Mouse (Mus musculus) spleen, postnatal 10 days (tissue): ENCODE results near the gene Ttc30b.
"Not testable (repeated sequence)": the region's sequence is repeated elsewhere in the genome, so short reads cannot be mapped to it uniquely, and the experiment has no call there.

Experiments used
- DNase-seq, 2 experiments: peaks; one replicate each; pipeline ENCODE4 v3.0.0; 2021 to 2022; ENCODE audit warnings: low spot score in 2 of 2

Gene Ttc30b

DNA sequence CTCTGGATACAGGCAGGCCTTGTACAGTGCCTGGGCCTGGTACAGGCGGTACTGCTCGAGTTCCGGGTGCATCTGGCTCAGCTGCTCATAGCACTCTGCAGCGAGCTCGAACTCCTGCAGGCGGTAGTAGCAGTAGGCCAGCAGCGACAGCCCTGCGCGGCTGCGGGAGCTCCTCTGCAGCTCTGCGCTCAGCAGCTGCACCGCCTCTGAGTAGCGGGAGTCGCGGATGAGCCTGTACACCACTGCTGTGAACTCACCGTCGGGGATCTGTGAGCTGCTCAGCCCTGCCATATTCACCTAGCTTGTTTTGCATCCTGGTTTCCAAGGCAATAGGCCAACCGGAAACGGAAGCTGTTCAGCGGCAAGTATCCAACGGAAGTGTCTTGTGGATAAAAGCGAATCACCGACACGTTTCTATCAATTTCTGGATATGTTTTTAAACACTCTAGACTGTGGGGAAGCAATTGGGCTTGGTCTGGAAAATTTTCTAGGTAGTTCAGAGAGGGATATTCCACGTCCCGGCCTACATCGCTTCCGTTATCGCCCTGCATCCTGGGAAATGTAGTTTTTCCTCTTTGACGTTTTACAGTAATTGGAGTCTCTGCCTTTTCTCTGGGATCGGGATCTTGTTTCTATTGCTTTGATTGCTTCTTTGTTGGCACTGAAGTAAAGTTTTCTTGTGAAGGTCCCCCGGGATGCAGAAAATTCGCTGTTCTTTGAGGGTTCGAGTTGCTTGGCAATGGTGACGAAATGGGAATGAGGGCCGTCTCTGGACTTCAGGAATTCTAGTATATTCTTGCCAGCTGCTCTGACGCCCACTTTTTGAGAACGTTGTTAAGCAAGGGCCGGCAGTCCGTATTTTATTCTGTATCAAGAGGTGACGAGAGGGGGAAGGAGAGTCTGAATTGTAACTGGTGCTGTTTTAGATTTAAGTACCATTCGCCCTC, at the start of gene Ttc30b:
Gene Ttc30b (minus strand): TSS at position 469 of the 947 bp plus-strand sequence.
- DNase-seq = peak; percentile 44 to 71

DNA sequence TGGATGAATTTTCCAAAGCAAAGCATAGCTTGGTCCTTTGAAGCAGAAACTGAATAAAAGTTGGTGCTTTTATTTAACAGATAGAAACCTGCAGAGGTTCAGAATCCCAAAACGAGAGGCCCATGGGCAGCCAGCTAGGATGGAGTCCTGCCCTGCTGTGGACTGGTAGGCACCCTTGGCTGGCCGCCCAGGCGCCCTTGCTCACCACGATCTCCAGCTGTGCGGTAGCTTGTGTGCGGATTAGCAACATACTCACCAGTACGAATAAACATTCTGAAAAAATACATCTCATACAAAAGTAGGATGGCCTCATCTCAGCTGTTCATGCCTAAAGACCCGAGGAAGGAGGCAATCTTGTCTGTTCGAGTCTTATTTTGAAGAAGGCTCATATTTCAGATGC, 49.4 kb upstream of the Ttc30b start:
- no peak for DNase-seq

DNA sequence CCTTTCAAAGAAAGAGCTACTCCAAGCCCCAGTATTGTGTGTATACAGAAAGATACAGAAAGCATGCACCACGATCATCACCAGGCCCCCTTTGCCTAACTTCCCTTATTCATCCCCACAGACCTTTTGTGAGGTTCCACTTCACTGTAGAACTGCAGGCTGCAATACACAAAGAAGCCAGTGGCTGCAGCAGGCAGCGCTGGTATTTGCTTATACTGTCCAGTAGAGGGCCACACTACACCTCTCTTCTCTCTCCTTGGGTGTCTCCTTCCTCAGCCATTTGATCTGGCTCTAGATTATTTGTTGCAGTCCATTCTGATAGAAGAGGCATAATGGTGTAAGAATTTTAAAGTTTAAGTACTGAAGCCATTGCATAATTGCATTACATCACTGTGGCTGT, 46.7 kb upstream of the Ttc30b start:
- peak in 1 of 2 experiments; percentile 41 for DNase-seq

DNA sequence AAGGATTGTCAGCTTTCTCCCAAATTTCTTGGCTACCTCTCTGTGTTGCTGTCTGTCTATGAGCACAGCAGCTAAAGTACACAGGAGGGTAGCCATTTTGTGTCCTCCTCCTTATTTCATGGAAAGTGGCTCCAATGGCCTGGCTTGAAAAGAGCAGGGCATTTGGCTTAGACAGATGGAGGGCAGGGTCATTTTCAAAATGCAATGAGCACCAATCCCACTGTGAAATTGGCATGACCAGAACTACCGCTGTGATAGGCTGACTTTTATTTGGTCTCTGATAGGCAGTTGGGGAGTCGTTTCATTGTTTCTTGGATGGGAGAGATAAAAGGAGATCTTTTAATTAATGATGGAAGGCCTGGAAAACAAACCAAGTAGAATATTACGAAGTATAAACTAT, 45.5 kb upstream of the Ttc30b start:
- DNase-seq = no peak

DNA sequence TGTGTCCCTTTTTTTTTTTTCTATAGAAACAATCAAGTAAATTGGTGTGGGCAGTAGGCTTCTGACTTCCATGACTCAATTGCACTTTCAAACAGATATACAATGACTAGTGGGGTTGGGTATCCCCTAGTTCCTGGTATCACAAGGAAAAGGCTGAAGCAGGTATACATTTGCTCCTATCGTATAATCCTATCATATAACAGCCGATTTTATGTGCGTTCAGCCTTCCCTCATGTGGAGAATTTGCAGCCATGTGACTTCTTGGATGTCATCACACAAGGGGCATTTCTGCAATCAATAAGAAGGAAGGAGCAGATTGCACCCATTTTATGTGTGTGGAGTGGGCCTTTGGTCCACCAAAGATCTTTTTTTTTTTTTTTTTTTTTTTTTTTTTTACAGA, 44.7 kb upstream of the Ttc30b start:
- DNase-seq = no peak

DNA sequence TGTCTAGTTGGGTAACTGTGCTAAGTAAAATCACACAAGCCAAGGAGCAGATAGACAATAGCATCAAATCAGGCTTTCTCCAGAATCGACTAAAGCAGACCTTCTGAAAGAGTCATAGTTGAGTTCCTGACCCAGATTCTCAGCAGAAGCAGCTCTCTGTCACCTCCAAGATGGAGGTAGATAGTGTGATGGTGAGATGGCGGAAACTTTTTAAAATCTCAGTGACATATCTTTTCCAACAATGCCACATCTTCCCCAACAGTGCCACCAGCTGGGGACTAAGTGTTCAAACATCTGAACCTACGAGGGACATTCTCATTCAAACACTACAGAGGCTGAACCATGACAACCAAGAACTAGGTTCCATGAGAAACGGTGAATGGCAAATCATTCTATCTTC, 44.2 kb upstream of the Ttc30b start:
- DNase-seq = no peak

DNA sequence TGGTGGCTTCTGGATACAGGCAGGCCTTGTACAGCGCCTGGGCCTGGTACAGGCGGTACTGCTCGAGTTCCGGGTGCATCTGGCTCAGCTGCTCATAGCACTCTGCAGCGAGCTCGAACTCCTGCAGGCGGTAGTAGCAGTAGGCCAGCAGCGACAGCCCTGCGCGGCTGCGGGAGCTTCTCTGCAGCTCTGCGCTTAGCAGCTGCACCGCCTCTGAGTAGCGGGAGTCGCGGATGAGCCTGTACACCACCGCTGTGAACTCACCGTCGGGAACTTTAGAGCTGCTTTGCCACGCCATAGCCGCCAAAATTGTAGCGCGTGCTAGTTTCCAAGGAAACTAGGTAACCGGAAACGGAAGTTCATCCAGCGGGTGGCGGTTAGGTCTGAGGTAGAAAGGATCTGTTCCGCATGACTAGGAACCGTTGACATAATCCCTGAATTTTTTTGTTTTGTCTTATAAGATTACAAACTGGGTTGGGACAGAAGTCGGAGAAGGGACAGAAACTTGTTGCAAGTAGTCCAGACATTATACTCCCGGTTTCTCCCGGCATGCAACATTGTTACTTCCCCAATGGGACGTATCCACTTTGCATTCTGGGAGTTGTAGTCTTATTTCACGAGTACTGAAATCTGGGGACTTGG, 43.2 kb upstream of the Ttc30b start, which contains the start of gene Ttc30a1:
Gene Ttc30a1 (minus strand): TSS at position 528 of the 642 bp plus-strand sequence.
- peak; percentile 49 to 66 for DNase-seq

DNA sequence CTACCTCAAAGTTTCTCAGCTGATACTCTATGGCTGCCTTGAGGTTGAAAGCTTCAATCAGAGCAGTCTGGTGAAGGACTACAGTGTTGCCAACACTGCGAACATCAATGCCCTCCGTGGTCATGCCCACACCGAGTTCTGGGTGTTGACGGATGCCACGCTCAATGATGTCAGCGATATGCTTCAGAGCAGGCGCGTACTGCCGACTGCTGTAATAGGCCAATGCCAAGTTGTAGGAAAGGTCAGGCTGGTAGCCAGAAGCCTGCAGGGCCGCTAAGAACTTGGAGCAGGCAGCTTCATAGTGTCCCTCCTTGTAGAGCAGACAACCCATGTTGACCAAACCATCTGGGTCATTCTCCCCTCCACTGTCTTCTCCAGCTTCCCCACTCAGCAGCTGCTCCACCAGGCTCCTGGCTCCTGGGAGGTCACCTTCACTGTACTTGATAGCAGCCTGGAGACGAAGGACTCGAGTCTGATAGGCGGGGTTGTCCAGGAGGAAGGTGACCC, 42.6 kb upstream of the Ttc30b start:
- DNase-seq = peak in 1 of 2 experiments; percentile 9

DNA sequence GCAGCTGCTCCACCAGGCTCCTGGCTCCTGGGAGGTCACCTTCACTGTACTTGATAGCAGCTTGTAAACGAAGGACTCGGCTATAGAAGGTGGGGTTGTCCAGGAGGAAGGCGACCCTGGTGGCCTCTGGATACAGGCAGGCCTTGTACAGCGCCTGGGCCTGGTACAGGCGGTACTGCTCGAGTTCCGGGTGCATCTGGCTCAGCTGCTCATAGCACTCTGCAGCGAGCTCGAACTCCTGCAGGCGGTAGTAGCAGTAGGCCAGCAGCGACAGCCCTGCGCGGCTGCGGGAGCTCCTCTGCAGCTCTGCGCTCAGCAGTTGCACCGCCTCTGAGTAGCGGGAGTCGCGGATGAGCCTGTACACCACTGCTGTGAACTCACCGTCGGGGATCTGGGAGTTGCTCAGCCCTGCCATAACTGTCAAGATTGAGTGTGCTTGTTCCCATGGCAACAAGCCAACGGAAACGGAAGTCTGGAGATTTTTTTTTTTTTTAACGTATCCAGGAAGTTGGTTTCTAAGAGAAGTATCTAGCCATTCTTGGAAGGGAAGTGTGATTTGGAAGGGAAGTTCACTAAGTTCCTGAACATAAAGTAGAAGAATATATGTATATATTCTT, 39.5 kb upstream of the Ttc30b start, which contains the start of gene Ttc30a2:
Gene Ttc30a2 (minus strand): TSS at position 419 of the 617 bp plus-strand sequence.
- DNase-seq = peak in 1 of 2 experiments; percentile 32

DNA sequence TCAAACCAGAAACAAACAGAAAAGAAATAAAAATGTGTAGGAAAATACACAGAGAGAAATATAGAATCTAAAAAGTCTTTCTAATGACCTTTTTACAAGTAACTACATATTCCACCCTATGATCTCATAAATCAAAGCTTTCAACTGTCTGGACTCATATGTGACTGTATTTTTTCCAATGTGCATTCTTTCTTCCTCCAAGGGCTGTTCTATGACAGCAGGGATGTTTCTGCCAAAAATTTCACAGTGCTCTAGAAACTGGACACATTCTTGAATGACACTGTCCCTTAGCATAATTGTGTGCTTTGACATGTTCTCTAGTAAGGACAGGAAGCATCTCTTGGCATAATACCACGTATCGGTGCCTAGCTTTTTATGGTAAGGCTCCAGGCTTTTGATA, 37.7 kb upstream of the Ttc30b start:
- DNase-seq = not testable (repeated sequence)

DNA sequence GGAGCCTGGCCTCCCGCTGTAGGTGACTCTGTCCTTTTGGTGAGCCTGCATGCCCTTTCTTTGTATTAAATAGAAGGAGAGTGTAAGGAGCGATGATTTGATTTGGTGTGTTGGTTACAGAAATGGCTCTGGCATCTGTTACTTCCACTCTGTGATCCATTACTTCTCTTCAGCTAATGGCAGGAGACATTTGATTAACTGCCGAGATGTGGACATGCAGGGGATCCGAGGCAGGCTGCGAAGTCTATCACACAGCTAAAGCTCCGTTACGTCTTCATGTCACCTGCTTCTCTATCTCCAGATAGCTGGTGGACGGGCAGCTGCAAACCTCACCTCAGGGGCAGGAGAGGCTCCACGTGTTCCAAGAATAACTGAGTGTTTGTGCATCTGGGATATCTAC, 35.7 kb upstream of the Ttc30b start:
- DNase-seq = no peak

DNA sequence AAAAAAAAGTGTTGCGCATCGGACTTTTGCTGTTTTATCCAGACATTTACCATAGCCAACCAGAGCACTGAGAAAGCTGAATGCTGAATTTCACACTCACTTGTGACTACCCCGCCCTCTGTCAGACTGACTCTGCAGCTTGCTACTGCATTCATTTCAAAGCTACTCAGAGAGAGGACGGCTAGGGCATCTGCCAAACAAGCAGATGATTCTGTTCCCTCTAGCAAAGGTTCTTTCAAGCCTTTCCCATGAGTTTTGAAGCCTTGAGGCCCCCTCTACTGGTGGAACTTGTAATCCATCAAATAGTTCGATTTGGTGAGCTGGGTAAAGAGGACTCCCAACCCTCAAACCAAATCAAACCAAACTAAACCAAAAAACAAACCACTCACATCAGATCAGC, 26.6 kb upstream of the Ttc30b start:
- peak in 1 of 2 experiments; percentile 50 for DNase-seq

DNA sequence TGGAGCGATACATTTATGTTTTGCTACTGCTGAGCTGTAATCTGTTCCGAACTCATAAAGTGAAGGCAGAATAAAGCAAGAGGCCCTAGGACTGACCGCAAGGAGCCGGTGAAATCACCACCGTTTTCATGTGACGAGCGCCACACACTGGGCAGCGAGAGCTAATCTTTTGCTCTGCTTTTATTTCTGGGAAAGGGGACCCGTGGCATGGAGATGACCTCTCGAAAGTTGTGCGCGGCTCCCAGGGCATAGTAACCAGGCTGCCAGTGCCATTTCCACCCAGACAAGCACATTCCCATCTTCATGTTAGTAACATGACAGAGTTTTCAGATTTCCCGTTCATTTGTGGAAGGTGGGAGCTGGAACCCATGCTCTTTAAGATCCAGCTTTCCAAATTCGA, 26.1 kb upstream of the Ttc30b start:
- peak in 1 of 2 experiments; percentile 54 for DNase-seq

DNA sequence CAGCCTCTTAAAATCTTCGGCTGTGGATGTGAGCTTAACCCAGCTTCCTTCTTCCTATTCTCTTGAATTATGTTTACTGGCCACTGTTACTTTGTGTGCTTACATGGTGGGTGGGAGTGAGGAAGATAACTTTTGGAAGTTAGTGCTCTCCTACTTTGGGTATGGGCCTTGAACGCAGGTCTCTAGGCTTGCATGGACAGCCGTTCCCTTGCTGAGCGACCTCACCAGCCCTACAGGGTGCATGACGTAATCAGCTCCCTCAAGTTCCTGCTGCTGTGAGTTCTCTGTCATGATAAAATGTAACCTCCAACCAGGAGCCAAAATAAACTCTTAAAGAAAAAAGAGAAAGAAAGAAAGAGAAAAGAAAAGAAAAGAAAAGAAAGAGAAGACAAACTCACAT, 25.7 kb upstream of the Ttc30b start:
- no peak for DNase-seq

DNA sequence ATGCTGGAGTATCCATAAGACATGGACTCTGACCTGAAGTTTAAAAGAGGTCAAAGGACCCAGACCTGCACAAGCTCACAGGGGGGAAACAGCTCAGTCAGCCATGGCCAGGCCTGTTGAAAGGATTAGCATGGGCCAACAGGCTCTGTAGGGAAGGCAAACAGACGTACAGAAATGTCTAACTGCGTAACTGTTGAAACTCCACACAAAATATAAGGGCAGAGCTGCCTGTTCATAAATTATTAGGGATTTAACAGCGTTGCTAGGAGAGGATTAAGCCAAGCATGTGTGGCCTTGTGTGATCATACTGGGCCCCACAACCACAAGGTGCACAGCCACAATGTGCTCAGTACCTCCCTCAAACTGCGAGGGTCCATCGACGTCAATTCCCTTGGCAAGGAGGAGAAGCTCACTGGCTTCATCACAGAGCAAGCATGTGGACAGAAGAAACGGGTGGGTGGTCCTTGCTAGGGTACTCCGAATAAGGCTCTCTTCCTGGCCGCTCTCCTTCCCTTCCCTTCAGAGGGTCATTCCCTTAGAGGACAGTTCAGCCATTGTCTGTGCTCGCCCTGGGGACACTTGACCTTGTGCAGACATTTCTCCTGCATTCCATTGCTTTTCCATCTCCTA, 24.9 kb upstream of the Ttc30b start:
- DNase-seq = no peak

DNA sequence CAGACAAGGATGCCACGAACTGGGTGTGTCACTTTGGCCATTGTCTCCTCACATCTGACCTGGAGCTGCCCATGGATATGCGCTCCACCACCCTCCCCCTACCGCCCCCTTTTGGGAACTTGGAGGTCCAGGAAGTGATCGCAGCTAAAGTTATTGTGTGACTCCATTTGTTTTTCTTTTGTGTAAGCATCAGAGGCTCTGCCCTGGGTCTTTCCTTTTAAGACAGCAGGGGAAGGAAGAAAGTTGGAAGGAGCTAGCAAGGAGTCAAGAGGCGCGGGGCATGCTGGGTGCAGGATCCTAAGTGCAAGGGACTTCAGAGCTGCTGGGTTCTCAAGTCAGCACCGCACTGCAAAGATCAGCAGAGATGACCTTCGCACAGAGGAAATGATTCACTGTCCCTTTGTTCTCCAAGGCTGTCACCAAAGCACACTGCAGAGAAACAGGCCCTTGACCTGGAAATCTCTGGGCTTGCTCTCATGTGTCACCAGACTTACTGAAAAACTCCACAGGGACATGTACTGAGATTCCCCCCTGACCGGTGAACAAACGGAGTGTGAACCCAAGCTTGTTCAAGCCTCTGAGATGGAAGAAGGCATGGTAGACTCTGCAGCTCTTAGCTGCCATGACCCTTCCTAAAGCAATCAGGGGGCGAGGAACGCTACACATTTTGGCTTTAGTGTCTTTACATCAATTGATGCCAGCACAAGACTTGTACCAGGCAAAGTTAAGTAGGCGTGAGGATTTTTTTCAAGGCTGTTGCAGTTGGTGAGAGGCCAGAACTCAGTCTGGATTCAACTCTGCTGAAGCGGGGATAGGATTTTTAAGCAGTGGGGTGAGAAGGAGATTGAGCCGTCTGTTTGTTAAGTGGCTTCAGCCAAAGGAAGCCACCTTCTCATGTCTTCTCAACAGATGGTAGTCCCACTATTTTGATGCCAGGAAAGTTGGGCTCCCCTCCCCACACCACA, 22.3 kb upstream of the Ttc30b start:
- no peak for DNase-seq

DNA sequence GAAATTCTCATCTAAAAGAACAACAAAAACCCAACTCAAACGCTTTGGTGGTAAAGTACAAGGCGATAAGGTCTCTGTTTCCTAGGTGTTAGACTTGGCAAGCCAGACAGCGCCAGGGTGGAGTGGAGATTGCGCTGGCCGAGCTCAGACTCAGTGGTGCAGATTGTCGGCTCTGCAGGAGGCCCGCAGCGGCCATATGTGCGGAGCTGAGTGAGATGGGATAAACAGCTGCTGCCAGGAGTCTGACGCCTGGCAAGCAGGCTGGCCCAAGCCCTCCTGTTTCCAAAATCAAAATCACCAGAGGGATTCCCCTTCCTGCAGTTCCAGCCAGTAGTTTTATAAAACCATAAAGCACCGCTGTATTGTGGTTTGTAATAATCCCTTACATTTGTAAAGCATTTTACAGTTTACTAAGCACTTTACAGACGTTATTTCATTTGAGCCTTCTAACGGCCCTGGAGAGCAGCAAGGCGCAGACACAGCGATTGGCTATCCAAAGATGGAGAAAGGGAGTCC, 21.5 kb upstream of the Ttc30b start:
- DNase-seq = no peak

DNA sequence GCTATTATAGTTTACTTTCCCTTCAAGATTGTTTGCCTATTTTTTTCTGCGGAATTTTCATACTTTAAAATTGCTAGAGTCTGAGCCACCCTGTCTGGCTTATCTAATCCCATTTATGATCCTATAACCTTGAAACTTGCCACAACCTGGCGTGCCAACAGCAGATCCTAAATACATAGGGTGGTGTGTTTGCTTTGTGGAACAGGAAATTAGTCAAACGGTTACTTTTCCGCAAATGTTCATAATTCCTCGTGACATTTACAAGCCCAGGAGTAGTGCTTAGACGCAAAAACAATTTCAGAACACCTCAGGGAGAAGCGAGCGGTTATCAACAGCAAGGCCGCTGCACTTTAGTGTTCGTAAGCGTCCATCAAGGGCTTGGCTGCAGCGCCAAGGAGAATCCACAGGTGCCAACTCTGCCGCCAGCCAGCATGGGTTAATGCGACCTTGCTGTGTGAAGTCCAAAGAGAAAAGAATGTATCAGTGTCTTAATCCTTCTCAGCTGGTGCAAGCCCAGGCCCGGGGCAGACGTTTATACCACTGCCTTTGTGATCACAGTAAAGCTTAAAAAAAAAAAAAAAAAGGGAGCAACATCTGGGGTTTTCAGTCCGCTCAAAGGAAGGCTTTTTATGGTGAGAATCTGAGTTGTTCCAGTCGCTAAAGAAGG, 20.9 kb upstream of the Ttc30b start:
- no peak for DNase-seq

DNA sequence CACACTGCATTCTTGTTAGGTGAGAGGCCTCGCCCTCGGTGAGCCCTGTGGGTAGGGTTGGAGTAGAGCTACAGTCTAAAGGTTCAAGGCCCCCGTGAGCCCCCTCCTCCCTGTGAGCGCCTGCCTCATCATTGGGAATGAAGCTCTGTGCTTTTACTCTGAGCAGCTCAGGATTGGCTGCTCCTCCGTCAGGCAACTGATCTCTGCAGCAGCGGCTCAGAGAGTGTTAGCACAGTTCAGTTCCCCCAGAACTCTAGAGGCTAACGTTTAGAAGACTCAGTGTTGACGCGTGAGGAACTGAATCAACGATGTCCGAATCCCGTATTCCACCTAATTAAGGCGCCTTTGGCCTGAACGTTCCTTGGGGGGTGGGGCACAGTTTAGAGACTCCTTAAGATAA, 17.3 kb upstream of the Ttc30b start:
- no peak for DNase-seq

DNA sequence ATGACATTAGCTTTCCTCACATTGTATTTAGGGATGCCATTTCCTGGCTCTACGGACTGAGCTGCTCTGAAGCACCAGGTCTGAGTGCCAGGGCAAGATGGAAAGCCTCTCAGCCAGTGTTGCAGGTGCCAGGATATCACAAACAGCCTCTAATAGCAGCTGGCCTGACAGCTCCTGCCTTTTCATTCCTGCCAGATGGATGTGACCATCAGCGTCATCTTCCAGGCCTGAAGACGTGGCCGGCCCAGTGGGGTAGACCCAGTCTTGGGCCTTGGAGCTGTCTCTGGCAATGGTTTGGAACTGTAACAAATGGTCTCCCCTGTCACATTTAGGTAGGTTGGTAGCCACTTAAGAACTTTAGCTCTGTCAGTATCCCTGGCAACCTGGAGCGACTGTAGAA, 14.9 kb upstream of the Ttc30b start:
- DNase-seq = no peak
